Mouse (Mus musculus): Measurements from ENCODE around the gene Olfr374. TPM values are rescaled to one million over a fixed set of nuclear protein-coding genes. Genes with fewer than 3 reads are reported as not detected.

Gene Olfr374
- 0.19 TPM for polyA plus RNA-seq (2017; shearing (Covaris generic))

GRCm38 (mm10) chr8:72106740-72107139, at the start of gene Olfr374:
Gene Olfr374 (plus strand): TSS chr8:72107040.

GRCm38 (mm10) chr8:72082877-72083276, 24.0 kb upstream of the Olfr374 start, which contains the start of gene Olfr373:
Gene Olfr373 (plus strand): TSS chr8:72083177.

GRCm38 (mm10) chr8:72134756-72135445, 28.1 kb downstream of the Olfr374 start, which contains the start of gene Tpm4:
Gene Tpm4 (plus strand): TSS chr8:72134975.

GRCm38 (mm10) chr8:72160707-72161697, 54.2 kb downstream of the Olfr374 start, which contains the start of gene Rab8a:
Gene Rab8a (plus strand): TSS chr8:72161200.

Other genes with a start within 250 kb of the Olfr374 start
- 13.0 TPM for gene Zfp709, start 225.0 kb upstream of the Olfr374 start, polyA plus RNA-seq (2017; shearing (Covaris generic))
- 7.9 TPM for gene Zfp882, start 198.4 kb upstream of the Olfr374 start, polyA plus RNA-seq (2017; shearing (Covaris generic))
- 20.8 TPM for gene Zfp617, start 198.4 kb upstream of the Olfr374 start, polyA plus RNA-seq (2017; shearing (Covaris generic))
- gene Zfp961, start 156.0 kb upstream of the Olfr374 start, polyA plus RNA-seq (2017; shearing (Covaris generic)): 29.6 TPM
- 0.92 TPM for gene Cyp4f18, start 97.4 kb upstream of the Olfr374 start, polyA plus RNA-seq (2017; shearing (Covaris generic))
- not detected for gene Olfr372, start 65.8 kb upstream of the Olfr374 start, polyA plus RNA-seq (2017; shearing (Covaris generic))
- gene Olfr373, start 23.9 kb upstream of the Olfr374 start, polyA plus RNA-seq (2017; shearing (Covaris generic)): 0.26 TPM
- gene Tpm4, start 27.9 kb downstream of the Olfr374 start, polyA plus RNA-seq (2017; shearing (Covaris generic)): 240 TPM
- 226 TPM for gene Rab8a, start 54.2 kb downstream of the Olfr374 start, polyA plus RNA-seq (2017; shearing (Covaris generic))
- 35.8 TPM for gene Hsh2d, start 82.6 kb downstream of the Olfr374 start, polyA plus RNA-seq (2017; shearing (Covaris generic))
- gene Cib3, start 105.8 kb downstream of the Olfr374 start, polyA plus RNA-seq (2017; shearing (Covaris generic)): 0.14 TPM
- gene Gm11034, start 106.6 kb downstream of the Olfr374 start, polyA plus RNA-seq (2017; shearing (Covaris generic)): not detected
- 123 TPM for gene Fam32a, start 112.7 kb downstream of the Olfr374 start, polyA plus RNA-seq (2017; shearing (Covaris generic))
- gene Ap1m1, start 133.0 kb downstream of the Olfr374 start, polyA plus RNA-seq (2017; shearing (Covaris generic)): 194 TPM
- 3.9 TPM for gene Gm10282, start 198.2 kb downstream of the Olfr374 start, polyA plus RNA-seq (2017; shearing (Covaris generic))
- gene Klf2, start 212.0 kb downstream of the Olfr374 start, polyA plus RNA-seq (2017; shearing (Covaris generic)): 15.6 TPM

Measured in CD4-positive, CD25-positive, alpha-beta regulatory T cell, adult 9 weeks (primary cell).